12 mouse cellular contexts compared by ENCODE assay signal in the genomic region with DNA sequence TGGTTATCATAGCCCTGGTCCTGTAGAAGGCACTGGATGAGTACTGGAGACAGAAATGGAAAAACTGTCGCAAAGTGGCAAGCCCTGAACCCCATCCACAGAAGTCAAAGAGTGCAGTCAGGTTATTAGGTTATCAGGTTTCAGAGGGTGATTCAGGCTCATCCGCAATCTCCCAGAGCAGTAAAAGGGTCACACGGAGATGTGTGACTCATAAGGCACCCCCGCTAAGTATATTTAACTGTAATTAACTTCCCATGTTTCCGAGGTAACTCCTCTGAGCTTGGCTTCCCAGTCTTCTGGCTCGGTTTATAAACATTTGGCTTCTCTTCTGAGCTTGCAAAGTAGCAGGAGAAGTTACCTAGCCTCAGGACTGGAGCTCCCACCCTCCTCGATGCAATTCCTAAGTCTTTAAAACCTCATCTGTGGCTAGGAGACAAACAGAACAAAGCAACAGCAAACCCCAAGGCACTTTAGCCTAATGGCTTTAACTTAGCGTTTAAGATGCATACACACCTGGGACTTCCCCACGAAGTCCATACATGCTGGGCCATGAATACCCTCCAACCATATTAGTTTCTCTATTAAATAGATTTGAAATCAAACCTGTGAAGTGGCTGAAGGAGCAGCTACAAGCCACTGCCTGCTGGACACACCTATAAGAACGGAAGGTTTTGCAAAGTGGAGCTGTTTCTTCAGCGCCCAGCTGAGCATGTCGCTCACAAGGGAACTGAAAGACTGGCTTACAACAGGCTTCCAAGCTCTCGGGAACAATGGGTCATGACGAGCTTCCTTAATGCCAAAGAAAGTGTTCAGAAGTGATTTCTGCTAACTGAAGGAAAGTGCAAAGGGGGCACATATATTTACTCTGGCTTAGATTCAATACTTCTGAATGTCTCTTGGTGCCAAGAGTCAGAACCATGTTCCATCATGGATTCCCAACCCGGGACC.
DNase-seq lines count a peak whose midpoint lies in the region; ATAC-seq and TF ChIP-seq lines count a peak whose summit lies in the region.
"Had no signal": no experiment of that assay in that cellular context is flagged by ENCODE, and none has a peak within 500 bp of the region (broad histone marks: within the 10 kb centered on the region; RNA-seq: fewer than 3 reads in every experiment).

No protein-coding gene starts in this region.

- H3K4me1 ChIP-seq in heart, embryonic 12.5 days (replicated peaks): peaks cover 54% of the 10 kb centered on the region
- H3K4me1 ChIP-seq in intestine, postnatal 0 days (replicated peaks; ENCODE audit: control insufficient read depth, insufficient read depth, low read length): peaks cover 25% of the 10 kb centered on the region
- H3K4me1 ChIP-seq in hindbrain, embryonic 13.5 days (replicated peaks): peaks cover 33% of the 10 kb centered on the region

- H3K4me3 ChIP-seq in heart, embryonic 12.5 days: no peak overlapping the region
- H3K4me3 ChIP-seq in intestine, postnatal 0 days (ENCODE audit: low read depth, low read length): 0 out of 2 replicates have a peak overlapping the region, but pooled peaks have one; percentile 1
- H3K4me3 ChIP-seq in hindbrain, embryonic 13.5 days: no peak overlapping the region

- no peaks in the 10 kb centered on the region for H3K36me3 ChIP-seq in heart, embryonic 12.5 days
- no peaks in the 10 kb centered on the region for H3K36me3 ChIP-seq in intestine, postnatal 0 days (ENCODE audit: control insufficient read depth, insufficient read depth)
- no peaks in the 10 kb centered on the region for H3K36me3 ChIP-seq in hindbrain, embryonic 13.5 days
- H3K36me3 ChIP-seq: G1E had no signal

- no peak overlapping the region for H3K27ac ChIP-seq in heart, embryonic 12.5 days (ENCODE audit: poor library complexity, severe bottlenecking)
- no peak overlapping the region for H3K27ac ChIP-seq in intestine, postnatal 0 days (ENCODE audit: low read depth, low read length)
- H3K27ac ChIP-seq in hindbrain, embryonic 13.5 days: no peak overlapping the region
- H3K27ac ChIP-seq: macrophage had no signal

- no peak overlapping the region for H3K4me2 ChIP-seq in heart, embryonic 12.5 days
- peak overlapping the region; percentile 39 for H3K4me2 ChIP-seq in intestine, postnatal 0 days (replicated peaks; ENCODE audit: low read depth)
- H3K4me2 ChIP-seq in hindbrain, embryonic 13.5 days: no peak overlapping the region

- WGBS in heart, embryonic 12.5 days: 50% methylated on average over 15 of the region's 15 CpGs
- WGBS in intestine, postnatal 0 days: 29% methylated on average over 15 of the region's 15 CpGs
- 54% methylated on average over 15 of the region's 15 CpGs for WGBS in hindbrain, embryonic 13.5 days

- no peak for TF ChIP-seq CTCF in intestine, postnatal 0 days (IDR thresholded peaks at IDR 0.05; ENCODE audit: low read depth)

- H3K27me3 ChIP-seq in heart, embryonic 12.5 days (replicated peaks): no peaks in the 10 kb centered on the region
- no peaks in the 10 kb centered on the region for H3K27me3 ChIP-seq in intestine, postnatal 0 days (replicated peaks; ENCODE audit: control insufficient read depth, insufficient read depth, low read length)
- no peaks in the 10 kb centered on the region for H3K27me3 ChIP-seq in hindbrain, embryonic 13.5 days

- peak; percentile 40 for DNase-seq in heart, adult 8-10 months (ENCODE audit: low spot score)
- peak; percentile 60 to 62 for DNase-seq in spleen, postnatal 36 days (ENCODE audit: low spot score in 2 of 2)
- no peak for DNase-seq in spleen, adult 12 weeks (ENCODE audit: low spot score)
- DNase-seq in ovary, adult 18-20 months (ENCODE audit: low spot score): no peak
- DNase-seq in left cerebral cortex, postnatal 4 days: no peak
- DNase-seq: layer of hippocampus, postnatal 36 days; thymus, adult 2 months had no signal

- ATAC-seq in heart, embryonic 12.5 days (ENCODE audit: insufficient number of reproducible peaks, low FRiP score): no peak
- 0 out of 2 replicates have a peak, but pooled peaks have one; percentile 39 for ATAC-seq in intestine, postnatal 0 days
- no peak for ATAC-seq in hindbrain, embryonic 13.5 days (ENCODE audit: low FRiP score)

- H3K9me3 ChIP-seq in heart, embryonic 12.5 days (replicated peaks): no peaks in the 10 kb centered on the region
- H3K9me3 ChIP-seq in intestine, postnatal 0 days (ENCODE audit: control insufficient read depth): no peaks in the 10 kb centered on the region
- H3K9me3 ChIP-seq in hindbrain, embryonic 13.5 days: no peaks in the 10 kb centered on the region
- H3K9me3 ChIP-seq: G1E had no signal

- no peak overlapping the region for H3K9ac ChIP-seq in heart, embryonic 12.5 days
- no peak overlapping the region for H3K9ac ChIP-seq in intestine, postnatal 0 days (ENCODE audit: low read depth, low read length)
- no peak overlapping the region for H3K9ac ChIP-seq in hindbrain, embryonic 13.5 days

- intact Hi-C loops in left cerebral cortex, postnatal 4 days (cut with DNase I): no loop called here

Comparison
In these comparisons a context has a peak if more than half of its experiments do, and no peak if none do; other contexts are left out.
1. DNase-seq: peak in heart, adult 8-10 months (single experiment) and spleen, postnatal 36 days (2 of 2); none in spleen, adult 12 weeks (single experiment), ovary, adult 18-20 months (single experiment) and left cerebral cortex, postnatal 4 days (single experiment).